Mouse (Mus musculus) neural tube, embryonic 15.5 days (tissue): Measurements from ENCODE around the gene Rfxap. TPM values are rescaled to one million over a fixed set of nuclear protein-coding genes. Genes with fewer than 3 reads are reported as not detected.
A peak's percentile ranks its signal among the peaks of the same experiment; 100 is the strongest.
"Not testable (repeated sequence)": the region's sequence is repeated elsewhere in the genome, so short reads cannot be mapped to it uniquely, and the experiment has no call there.

Experiments
- ATAC-seq: fragments of 200-750 bp; cut with Nextera tagmentation; 2 replicates; pipeline ENCODE4 v1.8.0; 2017; ENCODE audit warnings: mild to moderate bottlenecking, moderate TSS enrichment, moderate library complexity; ENCODE audit not compliant: low FRiP score
- H3K27ac ChIP-seq: fragments of 300-500 bp; sonication (generic); replicated peaks from 2 replicates; pipeline ENCODE4 v1.5.1; 2015; ENCODE audit warnings: mild to moderate bottlenecking, inconsistent platforms
- H3K27me3 ChIP-seq: fragments of 300-500 bp; sonication (generic); replicated peaks from 2 replicates; pipeline ENCODE4 v1.6.1; 2015; ENCODE audit warnings: inconsistent platforms
- H3K36me3 ChIP-seq: fragments of 300-500 bp; sonication (generic); 2 replicates; pipeline ENCODE4 v1.6.1; 2015; ENCODE audit warnings: inconsistent platforms
- H3K4me1 ChIP-seq: fragments of 300-500 bp; sonication (generic); 2 replicates; pipeline ENCODE4 v1.6.1; 2015; ENCODE audit warnings: inconsistent platforms
- H3K4me2 ChIP-seq: fragments of 300-500 bp; sonication (generic); 2 replicates; pipeline ENCODE4 v1.6.1; 2015; ENCODE audit warnings: inconsistent platforms, mild to moderate bottlenecking, moderate library complexity
- H3K4me3 ChIP-seq: fragments of 300-500 bp; sonication (generic); replicated peaks from 2 replicates; pipeline ENCODE4 v1.5.1; 2015; ENCODE audit warnings: mild to moderate bottlenecking, inconsistent platforms
- H3K9ac ChIP-seq: fragments of 300-500 bp; sonication (generic); replicated peaks from 2 replicates; pipeline ENCODE4 v1.6.1; 2015; ENCODE audit warnings: mild to moderate bottlenecking, inconsistent platforms
- H3K9me3 ChIP-seq: fragments of 300-500 bp; sonication (generic); replicated peaks from 2 replicates; pipeline ENCODE4 v1.6.1; 2016; ENCODE audit warnings: inconsistent platforms
- WGBS: fragments of 180-500 bp; shearing (Covaris S2); methylation state at CpG from one replicate; pipeline ENCODE4 v1.1.7; 2015; ENCODE audit warnings: mixed read lengths; 5-methylcytosine and 5-hydroxymethylcytosine counted together
- polyA plus RNA-seq: library from polyadenylated mRNA; unstranded; fragments of >200 nt; fragmentation: Nextera tagmentation; extraction: Ambion mirVana; gene quantifications from 2 replicates; pipeline ENCODE4 v1.2.1, GENCODE M21; 2015

Gene Rfxap
- polyA plus RNA-seq, 1 experiment from 2014 or later, result 44.2 TPM

DNA sequence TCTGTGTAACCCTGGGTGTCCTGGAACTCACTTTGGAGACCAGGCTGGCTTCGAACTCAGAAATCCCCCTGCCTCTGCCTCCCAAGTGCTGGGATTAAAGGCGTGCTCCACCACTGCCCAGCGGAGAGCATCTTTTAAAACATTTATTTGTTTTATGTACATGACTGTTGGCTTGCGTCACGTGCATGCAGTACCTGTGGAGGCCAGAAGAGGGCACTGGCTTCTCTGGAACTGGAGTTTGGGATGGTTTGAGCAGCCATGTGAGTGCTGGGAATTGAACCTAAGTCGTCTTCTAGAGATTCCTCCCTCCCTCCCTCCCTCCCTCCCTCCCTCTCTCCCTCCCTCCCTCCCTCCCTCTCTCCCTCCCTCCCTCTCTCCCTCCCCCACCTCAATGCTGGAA lies 42.1 kb downstream of the Rfxap start:
- H3K27ac ChIP-seq, result not testable (repeated sequence)

GRCm38 (mm10) chr3:54764418-54764817 lies 43.2 kb downstream of the Rfxap start:
- Histone ChIP-seq H3K4me2 (peak overlapping the region; percentile 36), H3K4me1 (no peaks in the 10 kb centered on the region), H3K9me3 (no peaks in the 10 kb centered on the region), H3K9ac (no peak overlapping the region), H3K36me3 (no peaks in the 10 kb centered on the region), H3K4me3 (peak overlapping the region; percentile 13), H3K27ac (no peak overlapping the region), H3K27me3 (no peaks in the 10 kb centered on the region)
- ATAC-seq, result peak; percentile 82
- 68% methylated on average over 18 of the region's 18 CpGs for WGBS

More for the DNA sequence above, 42.1 kb downstream of the Rfxap start:
- not testable (repeated sequence) for H3K9ac ChIP-seq, H3K4me1 ChIP-seq, H3K27me3 ChIP-seq, H3K4me2 ChIP-seq, H3K9me3 ChIP-seq, ATAC-seq, H3K4me3 ChIP-seq, H3K36me3 ChIP-seq
- WGBS, result 89% methylated on average over 6 of the region's 6 CpGs

GRCm38 (mm10) chr3:54761258-54761657 lies 46.3 kb downstream of the Rfxap start:
- no peak for ATAC-seq
- Histone ChIP-seq H3K27ac (no peak overlapping the region), H3K4me3 (no peak overlapping the region)

GRCm38 (mm10) chr3:54760321-54761115 lies 47.1 kb downstream of the Rfxap start:
- no peak for ATAC-seq
- Histone ChIP-seq H3K4me3 (no peak overlapping the region), H3K4me1 (peaks cover 15% of the 10 kb centered on the region), H3K4me2 (no peak overlapping the region), H3K9ac (no peak overlapping the region), H3K9me3 (no peaks in the 10 kb centered on the region), H3K27ac (no peak overlapping the region), H3K36me3 (no peaks in the 10 kb centered on the region), H3K27me3 (no peaks in the 10 kb centered on the region)
- WGBS, result 57% methylated on average over 15 of the region's 15 CpGs

More at GRCm38 (mm10) chr3:54761258-54761657, 46.3 kb downstream of the Rfxap start:
- H3K9ac ChIP-seq, result no peak overlapping the region
- WGBS, result 74% methylated on average over 1 of the region's 1 CpGs
- H3K36me3 ChIP-seq, result no peaks in the 10 kb centered on the region
- H3K4me1 ChIP-seq, result peaks cover 8% of the 10 kb centered on the region
- no peaks in the 10 kb centered on the region for H3K27me3 ChIP-seq
- H3K4me2 ChIP-seq, result no peak overlapping the region
- H3K9me3 ChIP-seq, result no peaks in the 10 kb centered on the region

- no peak overlapping the region for H3K9ac ChIP-seq
- WGBS, result 81% methylated on average over 9 of the region's 9 CpGs
Observed at GRCm38 (mm10) chr3:54759211-54759610, 48.4 kb downstream of the Rfxap start.

GRCm38 (mm10) chr3:54757446-54757845 lies 50.1 kb downstream of the Rfxap start:
- Histone ChIP-seq H3K27me3 (no peaks in the 10 kb centered on the region), H3K27ac (no peak overlapping the region), H3K4me3 (no peak overlapping the region), H3K9me3 (no peaks in the 10 kb centered on the region), H3K4me2 (no peak overlapping the region), H3K4me1 (peaks cover 23% of the 10 kb centered on the region), H3K9ac (no peak overlapping the region), H3K36me3 (no peaks in the 10 kb centered on the region)
- WGBS, result 88% methylated on average over 8 of the region's 8 CpGs
- no peak for ATAC-seq

More at GRCm38 (mm10) chr3:54759211-54759610, 48.4 kb downstream of the Rfxap start:
- H3K4me3 ChIP-seq, result no peak overlapping the region
- H3K4me2 ChIP-seq, result no peak overlapping the region
- no peak for ATAC-seq
- no peak overlapping the region for H3K27ac ChIP-seq
- H3K27me3 ChIP-seq, result no peaks in the 10 kb centered on the region
- no peaks in the 10 kb centered on the region for H3K9me3 ChIP-seq
- no peaks in the 10 kb centered on the region for H3K36me3 ChIP-seq
- H3K4me1 ChIP-seq, result peaks cover 23% of the 10 kb centered on the region

GRCm38 (mm10) chr3:54756058-54756457 lies 51.5 kb downstream of the Rfxap start:
- 3% methylated on average over 11 of the region's 11 CpGs for whole genome bisulfite sequencing

GRCm38 (mm10) chr3:54755145-54756041 lies 52.2 kb downstream of the Rfxap start, which contains the start of gene Smad9:
TSS of gene Smad9 (plus strand) at chr3:54755582.
- Histone ChIP-seq H3K9me3 (no peaks in the 10 kb centered on the region), H3K4me1 (peaks cover 23% of the 10 kb centered on the region), H3K4me3 (peak within 1 kb of the TSS; percentile 74), H3K36me3 (peaks cover 10% of the 10 kb centered on the region), H3K27ac (peak within 1 kb of the TSS; percentile 52; the same call in 1 of the 2 replicates), H3K4me2 (peak within 1 kb of the TSS; percentile 100), H3K9ac (peak within 1 kb of the TSS; percentile 83), H3K27me3 (no peaks in the 10 kb centered on the region)
- peak; percentile 85 for ATAC-seq
- under 1% methylated on average over 48 of the region's 66 CpGs for WGBS

More at GRCm38 (mm10) chr3:54756058-54756457, 51.5 kb downstream of the Rfxap start:
- ATAC-seq, result peak; percentile 70; the same call in 1 of the 2 replicates
- H3K27me3 ChIP-seq, result no peaks in the 10 kb centered on the region
- H3K27ac ChIP-seq, result 0 out of 2 replicates have a peak overlapping the region, but pooled peaks have one; percentile 52
- H3K36me3 ChIP-seq, result peaks cover 5% of the 10 kb centered on the region
- H3K9ac ChIP-seq, result peak overlapping the region; percentile 83
- H3K4me2 ChIP-seq, result peak overlapping the region; percentile 100
- no peaks in the 10 kb centered on the region for H3K9me3 ChIP-seq
- H3K4me3 ChIP-seq, result peak overlapping the region; percentile 74
- H3K4me1 ChIP-seq, result peaks cover 23% of the 10 kb centered on the region

- no peaks in the 10 kb centered on the region for H3K9me3 ChIP-seq
- no peaks in the 10 kb centered on the region for H3K27me3 ChIP-seq
- WGBS, result 82% methylated on average over 4 of the region's 4 CpGs
- H3K4me1 ChIP-seq, result peaks cover 23% of the 10 kb centered on the region
- H3K9ac ChIP-seq, result no peak overlapping the region
- H3K36me3 ChIP-seq, result peaks cover 30% of the 10 kb centered on the region
- H3K4me2 ChIP-seq, result no peak overlapping the region
- H3K27ac ChIP-seq, result no peak overlapping the region
- H3K4me3 ChIP-seq, result no peak overlapping the region
- ATAC-seq, result no peak
Observed at GRCm38 (mm10) chr3:54753411-54753810, 54.2 kb downstream of the Rfxap start.
